Mouse (Mus musculus) midbrain, embryonic 12.5 days (tissue): Measurements from ENCODE around the gene Gnaq. TPM values are rescaled to one million over a fixed set of nuclear protein-coding genes. Genes with fewer than 3 reads are reported as not detected.
"Not testable (repeated sequence)": the region's sequence is repeated elsewhere in the genome, so short reads cannot be mapped to it uniquely, and the experiment has no call there.

Source experiments
- ATAC-seq: fragments of 200-750 bp; cut with Nextera tagmentation; 2 replicates; pipeline ENCODE4 v1.8.0; 2017; ENCODE audit warnings: low read depth, moderate TSS enrichment, moderate library complexity; ENCODE audit not compliant: low FRiP score
- H3K27ac ChIP-seq: fragments of 300-500 bp; sonication (generic); replicated peaks from 2 replicates; pipeline ENCODE4 v1.5.1; 2016; ENCODE audit warnings: mild to moderate bottlenecking
- H3K27me3 ChIP-seq: fragments of 300-500 bp; sonication (generic); 2 replicates; pipeline ENCODE4 v1.6.1; 2016; ENCODE audit warnings: mild to moderate bottlenecking
- H3K36me3 ChIP-seq: fragments of 300-500 bp; sonication (generic); 2 replicates; pipeline ENCODE4 v1.6.1; 2016
- H3K4me1 ChIP-seq: fragments of 300-500 bp; sonication (generic); 2 replicates; pipeline ENCODE4 v1.6.1; 2016
- H3K4me2 ChIP-seq: fragments of 300-500 bp; sonication (generic); replicated peaks from 2 replicates; pipeline ENCODE4 v1.6.1; 2016; ENCODE audit warnings: mild to moderate bottlenecking, moderate library complexity
- H3K4me3 ChIP-seq: fragments of 300-500 bp; sonication (generic); 2 replicates; pipeline ENCODE4 v1.5.1; 2016; ENCODE audit warnings: mild to moderate bottlenecking
- H3K9ac ChIP-seq: fragments of 300-500 bp; sonication (generic); replicated peaks from 2 replicates; pipeline ENCODE4 v1.6.1; 2016; ENCODE audit warnings: mild to moderate bottlenecking, moderate library complexity
- H3K9me3 ChIP-seq: fragments of 300-500 bp; sonication (generic); 2 replicates; pipeline ENCODE4 v1.6.1; 2016; ENCODE audit warnings: mild to moderate bottlenecking
- WGBS: fragments of 180-500 bp; shearing (Covaris S2); methylation state at CpG from one replicate; pipeline ENCODE4 v1.1.7; 2016; 5-methylcytosine and 5-hydroxymethylcytosine counted together
- polyA plus RNA-seq: library from polyadenylated mRNA; unstranded; fragments of >200 nt; fragmentation: Nextera tagmentation; extraction: Ambion mirVana; gene quantifications from 2 replicates; pipeline ENCODE4 v1.2.1, GENCODE M21; 2016

Gnaq gene
- polyA plus RNA-seq, 1 experiment from 2014 or later = 45.8 TPM

GRCm38 (mm10) chr19:16249025-16249424 is 116.4 kb downstream of the Gnaq start:
- Histone ChIP-seq H3K9me3 (no peaks in the 10 kb centered on the region), H3K27ac (no peak overlapping the region), H3K27me3 (no peaks in the 10 kb centered on the region), H3K36me3 (no peaks in the 10 kb centered on the region), H3K4me1 (peaks cover 25% of the 10 kb centered on the region), H3K4me2 (no peak overlapping the region), H3K4me3 (no peak overlapping the region), H3K9ac (no peak overlapping the region)
- 100% methylated on average over 2 of the region's 2 CpGs for WGBS
- ATAC-seq = no peak

DNA sequence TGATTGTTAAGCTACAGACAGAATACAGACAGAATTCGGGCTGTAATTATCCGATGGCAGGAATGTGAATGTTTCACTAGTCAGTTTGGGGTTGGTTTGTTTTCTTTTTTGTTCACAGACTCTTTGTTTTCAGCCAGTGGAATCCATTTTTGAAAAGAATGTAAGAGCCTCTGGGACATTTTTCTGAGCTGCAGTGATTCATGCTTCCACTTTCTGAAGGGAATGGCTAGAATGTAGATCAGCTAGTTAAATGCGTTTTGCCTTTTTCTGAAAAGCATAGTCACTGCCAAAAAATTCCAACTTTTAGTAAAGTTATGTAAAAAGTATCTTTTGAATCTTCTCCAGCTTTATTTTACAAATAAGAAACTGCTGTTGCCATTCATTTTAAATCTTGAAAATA is 118.3 kb downstream of the Gnaq start:
- no peak overlapping the region for H3K9ac ChIP-seq
- peaks cover 23% of the 10 kb centered on the region for H3K4me1 ChIP-seq
- H3K27ac ChIP-seq = no peak overlapping the region; the same call in 1 of the 2 replicates
- no peak for ATAC-seq
- H3K36me3 ChIP-seq = no peaks in the 10 kb centered on the region
- H3K4me2 ChIP-seq = no peak overlapping the region
- no peak overlapping the region for H3K4me3 ChIP-seq
- no peaks in the 10 kb centered on the region for H3K27me3 ChIP-seq
- 51% methylated on average over 3 of the region's 3 CpGs for WGBS
- H3K9me3 ChIP-seq = no peaks in the 10 kb centered on the region

DNA sequence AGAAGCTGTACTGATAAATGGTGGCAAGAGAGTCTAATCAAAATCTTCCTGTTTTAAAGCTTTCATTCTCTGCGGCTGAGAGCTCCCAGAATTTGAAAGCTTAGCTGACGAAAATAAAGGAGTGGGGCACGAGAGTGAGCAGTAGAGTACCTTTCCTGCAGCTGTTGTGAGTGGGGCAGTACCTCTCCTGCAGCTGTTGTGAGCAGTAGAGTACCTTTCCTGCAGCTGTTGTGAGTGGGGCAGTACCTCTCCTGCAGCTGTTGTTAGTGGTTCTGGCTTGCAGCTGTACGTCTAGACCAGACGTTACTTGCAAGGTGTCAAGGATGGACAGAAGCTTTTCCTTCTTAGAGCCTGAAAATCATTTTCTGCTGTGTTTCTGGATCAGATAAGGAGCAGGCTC is 119.2 kb downstream of the Gnaq start:
- H3K4me3 ChIP-seq = no peak overlapping the region
- H3K27me3 ChIP-seq = no peaks in the 10 kb centered on the region
- no peak overlapping the region for H3K27ac ChIP-seq
- H3K36me3 ChIP-seq = no peaks in the 10 kb centered on the region
- 68% methylated on average over 5 of the region's 5 CpGs for WGBS
- no peaks in the 10 kb centered on the region for H3K9me3 ChIP-seq
- no peak for ATAC-seq
- no peak overlapping the region for H3K4me2 ChIP-seq
- no peak overlapping the region for H3K9ac ChIP-seq
- peaks cover 23% of the 10 kb centered on the region for H3K4me1 ChIP-seq

DNA sequence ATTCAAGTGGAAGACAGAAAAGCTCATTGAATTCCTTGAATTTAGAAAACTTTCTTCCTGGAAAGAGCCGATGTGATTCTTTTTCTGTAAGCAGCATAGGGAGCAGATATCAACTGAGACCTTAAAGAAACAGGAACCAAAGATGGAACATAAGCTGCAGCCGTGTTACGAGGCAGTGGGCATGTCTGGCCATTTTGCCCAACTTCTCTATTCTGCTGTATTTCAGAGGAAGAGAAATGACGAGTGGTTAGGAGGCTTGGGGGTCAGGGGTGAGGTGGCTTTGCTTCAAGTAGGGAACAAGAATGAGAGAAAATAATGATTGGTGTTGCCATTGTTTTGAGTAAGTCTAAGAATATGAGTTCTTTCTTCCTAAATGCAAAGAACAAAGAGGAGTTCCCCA is 120.1 kb downstream of the Gnaq start:
- H3K27me3 ChIP-seq = no peaks in the 10 kb centered on the region
- peaks cover 23% of the 10 kb centered on the region for H3K4me1 ChIP-seq
- 76% methylated on average over 4 of the region's 4 CpGs for WGBS
- no peak overlapping the region for H3K4me3 ChIP-seq
- H3K9me3 ChIP-seq = no peaks in the 10 kb centered on the region
- ATAC-seq = no peak
- no peaks in the 10 kb centered on the region for H3K36me3 ChIP-seq
- no peak overlapping the region for H3K4me2 ChIP-seq
- no peak overlapping the region for H3K27ac ChIP-seq
- H3K9ac ChIP-seq = no peak overlapping the region

- Histone ChIP-seq H3K36me3 (no peaks in the 10 kb centered on the region), H3K4me2 (no peak overlapping the region), H3K27ac (no peak overlapping the region), H3K4me1 (peaks cover 23% of the 10 kb centered on the region), H3K9ac (no peak overlapping the region), H3K4me3 (no peak overlapping the region), H3K27me3 (no peaks in the 10 kb centered on the region), H3K9me3 (no peaks in the 10 kb centered on the region)
- 89% methylated on average over 1 of the region's 1 CpGs for WGBS
- no peak for ATAC-seq
These were observed 122.2 kb downstream of the Gnaq start for GRCm38 (mm10) chr19:16254881-16255280.

DNA sequence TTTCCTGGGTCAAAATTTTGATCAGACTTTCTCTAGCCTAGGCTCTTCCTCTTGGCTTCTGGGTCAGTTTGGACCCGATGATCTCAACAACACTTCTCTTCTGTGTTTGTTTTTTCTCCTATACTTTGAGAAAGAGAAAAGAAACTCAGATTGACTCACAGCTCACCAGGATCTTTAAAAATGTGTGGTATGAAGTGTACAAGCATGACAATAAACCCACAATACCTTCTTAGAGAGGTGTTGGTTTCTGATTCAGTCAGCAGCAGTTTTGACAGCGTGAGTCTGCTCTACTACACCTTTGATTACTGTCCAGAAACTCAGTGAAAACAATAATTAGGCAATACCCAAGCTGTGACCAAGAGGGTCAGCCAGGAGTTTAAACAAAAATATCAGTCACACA is 122.7 kb downstream of the Gnaq start:
- Histone ChIP-seq H3K9ac (no peak overlapping the region), H3K27ac (no peak overlapping the region), H3K36me3 (no peaks in the 10 kb centered on the region), H3K4me1 (peaks cover 23% of the 10 kb centered on the region), H3K4me2 (no peak overlapping the region), H3K9me3 (no peaks in the 10 kb centered on the region), H3K27me3 (no peaks in the 10 kb centered on the region), H3K4me3 (no peak overlapping the region)
- ATAC-seq = no peak
- 82% methylated on average over 2 of the region's 2 CpGs for WGBS

DNA sequence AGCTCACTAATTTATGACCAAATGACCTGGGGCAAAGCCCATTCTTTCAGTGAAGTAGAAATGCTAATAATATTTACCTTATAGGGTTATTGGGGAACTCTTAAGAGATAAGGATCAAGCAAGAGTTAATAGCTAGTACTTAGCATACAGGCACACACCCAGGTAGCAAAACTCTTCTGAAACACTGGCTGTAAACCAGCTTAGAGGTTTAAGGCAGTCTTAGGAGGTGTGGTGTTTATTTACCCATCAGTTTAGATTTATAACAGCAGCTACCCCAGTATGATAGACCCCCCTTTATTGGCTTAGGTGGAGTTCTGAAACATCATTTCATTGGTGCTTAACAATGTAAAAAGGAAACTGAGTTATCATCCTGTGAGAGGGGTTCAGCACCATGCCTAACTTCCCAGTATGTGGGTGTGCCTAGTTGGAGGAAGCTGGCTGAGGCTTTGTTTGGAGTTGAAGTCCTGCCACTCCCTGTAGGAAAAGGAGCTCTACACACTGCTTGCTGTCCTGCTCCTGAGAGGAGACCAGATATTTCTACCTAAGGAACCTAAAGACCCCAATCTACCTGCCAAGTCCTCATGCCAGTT is 126.2 kb downstream of the Gnaq start:
- H3K9ac ChIP-seq = no peak overlapping the region

GRCm38 (mm10) chr19:16259786-16260434 is 127.3 kb downstream of the Gnaq start:
- Histone ChIP-seq H3K9me3 (no peaks in the 10 kb centered on the region), H3K27me3 (no peaks in the 10 kb centered on the region), H3K9ac (no peak overlapping the region), H3K36me3 (no peaks in the 10 kb centered on the region), H3K27ac (no peak overlapping the region), H3K4me3 (no peak overlapping the region), H3K4me1 (no peaks in the 10 kb centered on the region), H3K4me2 (no peak overlapping the region)
- 93% methylated on average over 6 of the region's 6 CpGs for WGBS
- ATAC-seq = no peak

More for the DNA sequence above, 126.2 kb downstream of the Gnaq start:
- H3K4me2 ChIP-seq = no peak overlapping the region
- H3K9me3 ChIP-seq = no peaks in the 10 kb centered on the region
- H3K27me3 ChIP-seq = no peaks in the 10 kb centered on the region
- no peak overlapping the region for H3K27ac ChIP-seq
- H3K4me1 ChIP-seq = no peaks in the 10 kb centered on the region
- ATAC-seq = no peak
- no peaks in the 10 kb centered on the region for H3K36me3 ChIP-seq
- H3K4me3 ChIP-seq = no peak overlapping the region

GRCm38 (mm10) chr19:16260435-16260832 is 127.8 kb downstream of the Gnaq start:
- Histone ChIP-seq H3K27me3 (no peaks in the 10 kb centered on the region), H3K36me3 (no peaks in the 10 kb centered on the region), H3K9me3 (no peaks in the 10 kb centered on the region), H3K4me3 (no peak overlapping the region), H3K4me2 (no peak overlapping the region), H3K27ac (no peak overlapping the region), H3K9ac (no peak overlapping the region), H3K4me1 (no peaks in the 10 kb centered on the region)
- 81% methylated on average over 2 of the region's 2 CpGs for WGBS
- ATAC-seq = no peak

DNA sequence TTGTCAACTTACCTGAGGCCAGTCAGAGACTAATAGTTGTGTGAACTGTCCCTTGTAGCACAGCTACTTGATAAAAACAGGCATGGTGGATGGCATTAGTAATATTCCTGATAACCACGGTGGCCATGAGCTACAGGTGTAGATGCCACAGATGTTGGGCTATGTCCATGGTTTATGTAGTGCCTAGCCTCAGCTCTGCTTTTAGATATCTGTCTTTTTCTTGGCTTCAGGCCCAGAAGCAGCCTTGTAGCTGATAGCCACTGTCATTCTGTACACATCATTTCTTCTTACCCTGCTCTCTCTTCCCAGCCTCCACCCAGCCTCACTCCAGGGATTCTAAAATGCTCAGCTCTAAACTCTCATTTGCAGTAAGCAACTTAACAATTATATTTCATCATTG is 128.3 kb downstream of the Gnaq start:
- Histone ChIP-seq H3K9me3 (no peaks in the 10 kb centered on the region), H3K4me1 (no peaks in the 10 kb centered on the region), H3K27me3 (no peaks in the 10 kb centered on the region), H3K36me3 (no peaks in the 10 kb centered on the region), H3K9ac (no peak overlapping the region), H3K27ac (no peak overlapping the region), H3K4me2 (no peak overlapping the region), H3K4me3 (no peak overlapping the region)
- WGBS = 88% methylated on average over 1 of the region's 1 CpGs
- ATAC-seq = no peak

- Histone ChIP-seq H3K36me3 (no peaks in the 10 kb centered on the region), H3K4me2 (no peak overlapping the region), H3K4me3 (no peak overlapping the region), H3K27me3 (no peaks in the 10 kb centered on the region), H3K9ac (no peak overlapping the region), H3K9me3 (no peaks in the 10 kb centered on the region), H3K27ac (no peak overlapping the region), H3K4me1 (no peaks in the 10 kb centered on the region)
- WGBS = 98% methylated on average over 6 of the region's 6 CpGs
- no peak for ATAC-seq
These were observed 129.0 kb downstream of the Gnaq start for GRCm38 (mm10) chr19:16261631-16262030.

DNA sequence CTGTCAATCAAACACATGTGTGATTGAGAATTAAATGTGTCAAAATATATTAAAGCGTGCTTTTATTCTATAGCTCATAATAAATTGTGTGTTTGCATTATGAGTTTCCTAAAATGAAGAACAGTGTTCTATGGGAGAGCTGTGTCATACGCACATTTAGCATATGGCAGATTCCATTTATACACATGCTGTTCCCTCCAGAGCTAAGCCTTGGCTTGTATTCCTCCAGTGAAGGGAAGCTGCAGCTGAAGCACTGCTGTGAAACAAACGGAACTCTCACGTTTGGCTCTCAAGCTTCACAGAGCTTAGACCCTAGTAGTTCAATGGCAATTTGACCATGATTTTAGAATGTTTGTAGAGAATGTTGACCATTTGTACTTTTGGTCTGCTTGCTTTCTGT is 129.7 kb downstream of the Gnaq start:
- H3K4me1 ChIP-seq = no peaks in the 10 kb centered on the region
- no peak overlapping the region for H3K9ac ChIP-seq
- no peak overlapping the region for H3K4me3 ChIP-seq
- ATAC-seq = no peak
- H3K27me3 ChIP-seq = no peaks in the 10 kb centered on the region
- no peak overlapping the region for H3K27ac ChIP-seq
- 89% methylated on average over 4 of the region's 4 CpGs for WGBS
- no peaks in the 10 kb centered on the region for H3K36me3 ChIP-seq
- no peak overlapping the region for H3K4me2 ChIP-seq
- no peaks in the 10 kb centered on the region for H3K9me3 ChIP-seq

DNA sequence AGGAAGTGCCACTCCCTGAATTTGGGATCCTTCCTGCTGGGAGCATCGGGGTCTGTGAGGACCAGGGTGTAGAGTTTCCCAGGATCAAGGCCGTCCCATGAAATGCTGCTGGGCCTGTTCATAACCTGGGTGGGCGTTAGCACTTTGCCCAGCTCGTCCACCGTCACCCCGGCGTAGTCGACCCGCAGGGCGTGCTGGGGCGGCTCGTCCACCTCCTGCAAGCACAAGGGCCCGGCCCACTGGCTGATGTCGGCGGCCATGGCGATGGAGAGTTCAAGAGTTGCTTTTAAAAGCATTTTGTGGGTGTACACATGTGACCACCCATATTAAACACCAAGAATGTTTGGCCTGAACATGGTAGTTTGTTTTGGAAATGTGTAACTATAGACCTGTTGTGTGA is 134.7 kb downstream of the Gnaq start:
- H3K27me3 ChIP-seq, ATAC-seq: not testable (repeated sequence)
- WGBS = 88% methylated on average over 9 of the region's 16 CpGs

More for the DNA sequence above, 134.7 kb downstream of the Gnaq start:
- not testable (repeated sequence) for H3K9ac ChIP-seq, H3K27ac ChIP-seq, H3K36me3 ChIP-seq, H3K4me2 ChIP-seq, H3K4me3 ChIP-seq, H3K4me1 ChIP-seq, H3K9me3 ChIP-seq
